Mouse (Mus musculus) erythroid progenitor cell, adult 5-6 weeks (primary cell): ENCODE data around the gene Gm49369. TPM values are rescaled to one million over a fixed set of nuclear protein-coding genes. Genes with fewer than 3 reads are reported as not detected.
A peak's percentile ranks its signal among the peaks of the same experiment; 100 is the strongest.
"Not testable (repeated sequence)": the region's sequence is repeated elsewhere in the genome, so short reads cannot be mapped to it uniquely, and the experiment has no call there.

Experiments used
- ATAC-seq: replicated peaks from 2 replicates; pipeline ENCODE4 v1.8.0; 2016; ENCODE audit warnings: moderate number of reproducible peaks, mild to moderate bottlenecking, moderate TSS enrichment, inconsistent platforms; ENCODE audit not compliant: poor library complexity, low FRiP score, severe bottlenecking
- total RNA-seq, 2 experiments: library from RNA; stranded (forward) in 1 of 2; stranded (reverse) in 1 of 2; fragments of 150-400 nt in 1 of 2; fragments of 186-747, 209-891 nt in 1 of 2; gene quantifications; 2 replicates each; pipeline versions ENCODE4 v1.2.3 to v1.2.4; 2015 to 2017; ENCODE audit warnings: low replicate concordance in 2 of 2

The Gm49369 gene
- total RNA-seq (2015; ENCODE audit: low replicate concordance) (not detected in 2 replicates), total RNA-seq (2017; ENCODE audit: low replicate concordance) (143 and 216 TPM in 2 replicates)

DNA sequence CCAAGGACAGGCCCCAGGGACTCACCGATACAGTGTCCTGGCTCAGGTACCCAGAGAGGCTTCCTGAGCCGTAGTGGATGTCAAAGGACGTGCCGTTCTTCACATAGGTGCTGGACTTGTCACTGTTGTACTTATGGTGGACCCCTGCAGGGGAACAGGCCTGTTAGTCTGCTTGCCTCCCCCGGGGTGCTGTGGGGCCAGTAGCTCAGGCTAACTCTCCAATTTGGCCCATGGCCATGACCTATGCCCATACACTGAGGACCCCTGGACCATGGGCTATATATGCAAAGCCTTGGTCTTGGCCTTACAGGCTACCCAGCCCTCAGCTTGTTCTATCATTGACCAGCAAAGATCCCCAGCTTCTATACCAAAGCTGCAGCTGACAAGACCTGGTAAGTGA is at the start of gene Gm49369:
Gene Gm49369, minus strand, starts transcription at position 101 of the 400 bp plus-strand sequence.
- ATAC-seq: no peak

DNA sequence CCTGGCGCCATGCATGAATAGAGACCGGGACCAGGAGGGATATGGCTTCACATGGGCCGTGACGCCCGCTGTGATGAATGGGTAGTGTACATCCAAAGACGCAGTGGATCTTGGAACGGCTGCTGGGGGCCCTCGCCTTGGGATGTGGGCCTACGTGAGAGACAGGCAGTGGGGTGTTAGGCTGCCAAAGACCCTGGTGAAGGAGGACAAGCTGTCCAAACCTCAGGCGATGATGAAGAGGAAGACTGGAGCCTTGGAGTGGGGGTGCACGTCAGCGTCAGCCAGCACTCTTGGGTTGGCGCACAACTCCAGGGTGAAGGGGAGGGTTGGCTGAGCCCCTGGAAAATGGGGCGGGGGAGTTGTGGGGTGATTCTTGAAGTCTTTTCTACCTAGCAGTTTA is 48.6 kb upstream of the Gm49369 start:
- no peak for ATAC-seq

DNA sequence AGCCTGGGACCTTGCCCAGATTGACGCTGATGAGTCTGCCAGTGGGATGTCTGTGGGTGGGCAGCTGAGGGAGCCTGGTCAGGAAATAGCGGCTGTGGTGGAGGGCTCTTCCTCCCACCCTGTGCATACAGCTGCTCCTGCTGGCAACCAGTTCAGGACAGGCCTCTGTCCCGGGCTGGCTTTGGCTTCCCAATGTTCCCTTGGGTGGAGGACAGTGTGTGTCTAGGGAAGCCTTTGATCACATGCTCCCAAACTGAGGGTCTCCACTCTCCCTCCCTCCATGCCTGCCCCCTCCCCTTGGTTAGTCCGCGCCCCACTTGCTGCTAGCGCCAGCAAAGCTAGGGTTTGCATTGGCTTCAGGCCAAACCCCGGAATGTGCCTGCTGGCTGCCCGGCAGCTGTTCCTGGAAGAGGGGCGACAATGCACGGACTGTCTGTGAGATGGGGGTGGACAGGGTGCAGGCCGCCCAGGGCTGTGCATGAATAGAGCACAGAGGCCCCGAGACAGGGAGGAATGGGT is 47.8 kb upstream of the Gm49369 start:
- no peak for ATAC-seq

DNA sequence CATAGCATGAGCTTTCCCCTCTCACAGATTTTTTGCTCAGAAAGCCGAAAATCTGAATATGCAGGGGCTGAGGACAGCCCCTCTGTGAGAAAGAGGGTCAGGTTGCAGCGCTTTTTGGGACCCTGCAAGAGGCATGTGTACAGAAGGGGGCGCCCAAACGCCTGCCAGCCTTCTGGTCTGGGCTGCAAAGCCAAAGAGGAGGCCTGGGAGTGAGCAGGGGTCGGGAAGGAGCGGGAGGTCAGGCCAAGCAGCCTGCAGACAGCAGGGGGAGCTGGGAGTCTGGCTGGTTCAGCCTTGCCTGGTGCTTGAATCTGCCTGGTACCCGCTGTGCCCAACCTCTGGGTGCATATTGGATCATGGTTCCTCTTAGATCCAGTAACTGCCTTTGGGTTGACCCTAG is 45.7 kb upstream of the Gm49369 start:
- ATAC-seq: no peak

DNA sequence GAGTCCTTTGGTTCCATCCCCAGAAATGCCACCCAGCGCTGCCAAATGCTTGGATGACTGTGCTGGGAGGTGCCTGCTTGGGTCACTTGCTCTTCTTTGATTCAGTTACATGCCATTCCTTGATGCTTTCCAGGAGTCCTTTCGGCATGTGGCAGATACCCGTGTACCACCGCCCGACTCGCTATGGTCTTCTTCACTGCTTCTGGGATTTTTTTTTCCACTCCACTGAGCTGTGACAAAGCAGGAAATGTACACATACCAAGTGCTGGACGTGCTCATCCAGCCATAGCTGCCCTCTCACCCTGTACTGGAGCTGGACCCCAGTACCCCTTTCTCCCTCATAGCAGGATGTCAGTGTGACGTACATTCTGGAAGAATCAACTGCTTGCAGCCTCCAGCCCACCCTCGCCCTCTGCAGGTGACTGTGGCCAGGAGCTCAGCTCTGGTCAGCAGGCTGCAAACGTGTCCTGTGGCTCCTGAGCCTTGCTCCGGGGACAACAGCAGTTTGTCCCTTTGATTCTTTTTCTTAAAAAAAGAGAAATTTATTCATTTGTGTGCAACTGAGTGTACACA is 43.3 kb upstream of the Gm49369 start:
- ATAC-seq: no peak

DNA sequence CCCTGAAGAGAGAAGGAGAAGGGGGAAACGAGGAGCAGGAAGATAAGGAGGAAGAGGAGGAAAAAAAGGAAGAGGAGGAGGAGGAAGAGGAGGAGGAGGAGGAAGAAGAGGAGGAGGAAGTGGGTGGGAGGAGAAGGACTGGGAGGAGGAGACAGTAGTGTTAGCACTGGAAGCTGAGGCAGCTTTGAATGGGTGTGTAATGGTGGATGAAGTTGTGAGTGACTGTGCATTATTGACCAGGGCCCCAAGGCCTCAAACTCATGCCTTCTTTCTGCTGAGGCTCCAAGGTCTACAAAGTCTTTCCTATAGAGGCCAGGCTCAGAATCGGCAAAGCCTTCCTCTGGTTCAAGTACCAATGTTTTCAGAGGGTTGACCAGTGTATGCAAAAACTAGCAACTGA is 39.4 kb upstream of the Gm49369 start:
- ATAC-seq: peak; percentile 50; the same call in 1 of the 2 replicates

DNA sequence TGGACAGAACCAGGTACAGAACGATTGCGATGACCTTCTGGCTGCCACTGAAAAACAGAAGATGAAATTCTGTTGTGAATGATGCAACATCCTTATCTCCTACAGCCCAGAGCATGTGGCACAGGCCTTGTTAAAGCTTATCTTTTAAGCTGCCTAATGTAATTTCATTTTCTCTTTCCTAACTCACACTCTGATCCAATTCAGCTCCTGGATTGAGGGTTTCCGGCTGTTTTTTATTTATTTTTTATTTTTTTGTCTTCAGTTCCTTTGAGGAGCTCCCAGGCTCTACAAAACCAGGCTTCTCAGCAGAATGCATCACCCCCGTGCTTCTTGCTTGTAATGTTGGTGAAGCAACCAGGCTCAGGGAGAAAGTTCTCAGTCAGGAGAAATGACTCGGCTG is 37.4 kb upstream of the Gm49369 start:
- peak; percentile 84 for ATAC-seq

DNA sequence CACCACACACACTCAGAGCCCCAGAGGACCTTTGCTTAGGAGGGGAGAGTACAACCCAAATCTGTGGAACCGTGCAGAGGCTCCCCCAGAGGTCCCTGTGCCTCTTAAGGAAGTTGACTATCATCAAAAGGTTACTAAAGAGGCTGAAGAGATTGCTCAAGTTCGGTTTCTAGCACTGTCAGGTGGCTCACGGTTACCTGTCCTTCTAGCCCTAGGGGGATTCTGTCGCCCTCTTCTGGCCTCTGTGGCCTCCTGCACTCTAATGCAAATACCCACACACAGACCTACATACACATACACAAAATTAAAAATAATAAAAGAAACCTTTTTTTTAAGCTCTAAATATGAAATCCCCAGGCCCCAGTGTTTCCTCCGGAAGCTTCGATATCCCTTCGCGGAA is 36.2 kb upstream of the Gm49369 start:
- ATAC-seq: no peak

DNA sequence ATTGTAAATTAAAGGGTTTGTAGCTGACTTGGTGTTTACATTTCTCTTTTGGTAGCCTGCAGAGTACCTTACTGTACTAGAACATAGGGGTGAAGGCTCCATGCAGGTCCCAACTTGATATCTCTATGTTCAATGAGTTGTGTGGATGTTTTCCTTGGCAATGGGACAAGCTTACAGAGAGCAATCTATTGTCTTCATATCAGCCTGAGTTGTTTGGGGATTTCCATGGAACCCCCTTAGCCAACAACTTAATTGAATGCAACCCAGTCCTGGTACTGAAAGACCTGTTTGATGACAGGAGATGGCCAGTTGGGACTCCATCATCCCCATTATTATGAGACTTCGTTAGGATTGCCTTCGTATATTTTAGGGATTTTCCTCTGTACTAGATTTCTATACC is 35.6 kb upstream of the Gm49369 start:
- no peak for ATAC-seq

DNA sequence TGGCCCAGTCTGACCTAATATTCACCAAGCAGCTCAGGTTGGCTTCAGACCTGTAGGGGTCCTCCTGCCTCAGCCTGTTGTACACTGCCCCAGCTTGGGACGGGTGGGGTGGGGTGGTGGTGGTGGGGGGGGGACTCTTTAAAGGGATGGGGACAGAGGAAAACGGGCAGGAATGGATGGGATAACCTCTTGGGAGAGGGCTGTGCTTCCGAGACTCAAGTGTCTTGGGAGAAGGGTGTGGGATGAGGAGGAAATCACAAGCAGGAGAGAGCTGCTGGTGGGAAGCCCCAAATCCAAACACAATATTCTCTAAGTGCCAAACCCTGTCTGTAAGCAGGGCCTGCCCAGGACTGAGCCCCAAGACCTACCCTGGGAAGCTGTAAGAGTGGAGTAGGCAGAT is 33.8 kb upstream of the Gm49369 start:
- no peak for ATAC-seq

DNA sequence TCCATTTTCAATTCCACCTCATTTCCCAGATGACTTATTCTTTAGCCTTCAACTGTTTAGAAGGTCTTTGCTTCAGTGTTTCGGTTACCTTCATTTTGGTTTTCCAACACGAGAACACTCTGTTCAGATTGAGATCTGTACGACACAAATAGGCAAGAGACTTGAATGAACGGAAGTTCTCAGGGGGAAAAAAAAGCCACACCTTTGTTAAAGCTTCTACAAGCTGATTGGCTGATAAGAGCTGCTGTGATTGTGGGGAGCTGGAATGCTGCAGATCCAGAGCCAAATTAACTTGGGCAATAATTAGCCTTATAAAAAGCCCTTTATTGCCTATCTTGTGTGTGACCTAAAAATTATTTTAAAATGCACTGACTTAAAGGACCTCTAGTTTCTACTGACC is 32.8 kb upstream of the Gm49369 start:
- ATAC-seq: no peak

DNA sequence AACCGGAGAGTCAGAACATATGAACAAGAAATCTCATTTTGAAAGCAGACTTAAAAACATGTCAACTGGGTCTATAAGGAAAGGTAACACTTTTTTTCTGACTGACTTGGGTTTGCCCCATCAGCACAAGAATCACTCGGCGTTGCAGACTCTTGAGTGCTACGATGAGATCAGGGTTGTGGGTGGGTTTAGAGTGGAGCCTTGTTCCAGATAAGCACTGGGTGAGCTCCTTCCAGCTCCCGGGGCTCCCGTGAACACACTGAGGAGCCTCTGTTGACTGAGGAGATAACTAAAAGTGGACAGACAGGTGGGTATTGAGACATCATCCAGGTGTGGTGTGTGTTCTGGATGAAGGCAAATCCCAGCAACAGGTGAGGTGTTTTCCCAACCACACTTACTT is 30.8 kb upstream of the Gm49369 start:
- 0 out of 2 replicates have a peak, but pooled peaks have one; percentile 36 for ATAC-seq

DNA sequence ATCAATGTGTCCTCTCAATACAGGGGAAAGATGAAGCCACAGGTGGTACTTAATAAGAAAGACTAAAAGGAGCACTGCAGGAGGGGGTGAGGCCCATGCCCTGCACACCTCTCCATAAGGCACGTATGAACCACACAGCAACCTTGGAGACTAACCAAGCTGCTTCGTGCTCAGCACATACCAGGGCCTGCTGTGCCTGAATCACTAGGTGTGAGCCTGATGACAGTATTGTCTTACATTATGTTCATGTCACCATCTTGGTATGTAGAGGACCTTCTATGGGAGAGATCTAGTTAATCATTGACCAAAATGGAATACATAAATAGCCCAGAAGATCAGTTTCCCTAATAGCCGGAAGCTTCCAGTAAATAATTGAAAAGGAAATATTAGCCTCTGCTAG is 27.1 kb upstream of the Gm49369 start:
- no peak for ATAC-seq

DNA sequence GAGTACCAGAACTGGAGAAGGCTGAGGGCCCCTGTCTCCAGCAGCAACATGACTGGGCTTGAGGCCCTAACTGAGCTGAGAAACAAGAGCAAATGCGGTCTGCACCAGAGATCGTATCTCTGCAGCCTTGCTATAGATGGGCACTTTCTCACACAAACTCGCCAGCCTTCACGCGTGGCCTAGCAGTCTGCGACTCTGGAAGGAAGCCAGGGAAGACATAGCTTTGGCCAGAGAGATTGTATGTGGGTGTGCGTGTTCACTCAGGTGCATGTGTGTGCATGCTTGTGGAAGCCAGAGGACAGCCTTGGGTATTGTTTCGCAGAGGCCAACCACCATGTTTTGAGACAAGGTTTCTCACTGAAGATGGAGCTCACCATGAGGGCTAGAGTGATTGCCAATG is 26.2 kb upstream of the Gm49369 start:
- no peak for ATAC-seq

DNA sequence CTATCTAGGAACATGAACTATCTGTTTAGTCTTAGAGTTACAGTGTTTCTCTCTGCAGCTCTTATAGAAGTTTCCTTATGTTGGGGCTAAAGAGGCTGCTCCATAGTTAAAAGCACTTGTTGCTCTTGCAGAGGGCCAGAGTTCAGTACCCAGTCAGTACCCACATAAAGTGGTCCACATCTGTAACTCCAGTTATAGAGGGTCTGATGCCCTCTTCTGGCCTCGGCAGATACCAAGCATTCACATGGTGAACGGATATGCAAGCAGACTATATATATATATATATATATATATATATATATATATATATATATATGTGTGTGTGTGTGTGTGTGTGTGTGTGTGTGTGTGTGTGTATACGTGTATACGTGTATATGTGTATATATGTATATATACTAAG is 25.5 kb upstream of the Gm49369 start:
- ATAC-seq: no peak

DNA sequence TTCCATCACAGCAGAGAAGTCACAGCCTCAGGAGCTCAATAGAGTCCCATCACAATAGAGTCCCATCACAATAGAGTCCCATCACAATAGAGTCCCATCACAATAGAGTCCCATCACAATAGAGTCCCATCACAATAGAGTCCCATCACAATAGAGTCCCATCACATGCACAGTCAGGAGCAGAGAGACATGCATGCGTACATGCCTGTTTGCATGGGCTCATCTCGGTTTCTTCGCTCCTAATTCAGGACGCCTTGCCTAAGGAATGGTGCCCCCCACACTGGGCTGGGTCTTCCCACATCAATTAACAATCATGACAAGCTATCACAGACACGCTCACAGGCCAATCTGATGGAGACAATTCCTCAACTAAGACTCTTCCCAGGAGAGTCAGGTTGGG is 22.7 kb upstream of the Gm49369 start:
- ATAC-seq: not testable (repeated sequence)

DNA sequence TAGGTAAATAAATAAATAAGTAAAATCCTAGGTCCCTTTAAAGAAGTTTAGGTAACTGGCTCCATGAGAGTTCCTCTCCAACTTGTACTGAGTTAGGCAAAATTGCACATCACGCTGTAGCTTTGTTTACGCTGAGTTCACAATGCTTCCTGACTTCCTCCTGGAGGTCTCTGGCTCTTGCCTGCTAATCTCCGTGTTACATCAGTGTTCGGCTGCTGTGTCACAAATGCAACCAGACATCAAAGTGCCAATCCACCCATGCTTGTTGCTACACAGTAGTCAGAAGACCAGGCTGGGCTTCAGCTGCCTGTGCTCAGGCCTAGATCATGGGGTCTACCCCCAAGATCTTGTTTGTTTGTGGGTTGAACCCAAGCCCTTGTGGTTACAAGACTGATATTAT is 21.1 kb upstream of the Gm49369 start:
- no peak for ATAC-seq

DNA sequence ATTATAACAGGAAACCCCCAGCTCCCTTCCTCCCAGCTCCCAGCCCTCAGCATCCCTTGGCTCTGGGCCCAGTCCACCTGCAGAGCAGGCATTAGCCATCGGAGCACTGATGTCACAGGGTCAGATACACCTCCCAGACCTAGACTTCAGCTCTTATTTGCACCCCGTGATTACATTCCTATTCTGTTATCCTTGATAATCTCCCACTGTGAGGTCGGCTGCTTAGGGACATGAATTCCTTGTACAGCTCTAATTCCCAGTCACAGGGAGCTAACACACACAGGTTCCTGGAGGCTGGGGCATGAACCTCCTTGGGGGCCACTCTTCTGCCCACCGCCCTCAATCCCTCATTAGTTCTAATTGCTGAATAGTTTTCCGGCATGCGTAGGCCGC is 18.3 kb upstream of the Gm49369 start:
- ATAC-seq: no peak

DNA sequence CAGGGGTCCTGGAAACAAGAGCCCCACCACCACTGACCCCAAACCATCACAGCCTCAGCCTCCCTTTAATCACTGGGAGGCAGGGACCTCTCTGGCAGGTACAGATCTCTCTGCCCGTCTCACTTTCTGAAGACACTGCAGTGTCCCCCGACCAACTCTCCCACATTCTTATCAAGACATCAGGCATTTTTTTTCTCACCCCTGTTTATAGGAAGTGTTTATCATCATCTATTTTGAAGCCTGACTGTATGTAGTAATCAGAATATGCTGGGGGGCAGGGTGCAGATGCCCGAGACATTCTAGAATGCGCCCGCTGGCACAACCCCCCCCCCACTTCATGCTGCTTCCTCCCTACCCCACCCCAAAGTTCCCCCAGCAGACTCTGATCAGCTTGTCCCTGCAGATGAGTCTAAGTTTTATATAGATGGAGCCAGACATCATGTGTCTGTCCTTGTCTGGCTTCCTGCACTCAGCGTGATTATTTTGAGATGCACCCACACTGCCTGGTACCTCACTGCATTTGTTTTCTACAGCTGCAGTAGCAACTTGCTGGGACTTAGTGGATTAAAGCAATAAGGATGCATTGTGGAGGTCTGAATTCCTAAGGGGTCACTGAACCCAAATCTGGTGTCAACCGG is 17.8 kb upstream of the Gm49369 start:
- no peak for ATAC-seq

DNA sequence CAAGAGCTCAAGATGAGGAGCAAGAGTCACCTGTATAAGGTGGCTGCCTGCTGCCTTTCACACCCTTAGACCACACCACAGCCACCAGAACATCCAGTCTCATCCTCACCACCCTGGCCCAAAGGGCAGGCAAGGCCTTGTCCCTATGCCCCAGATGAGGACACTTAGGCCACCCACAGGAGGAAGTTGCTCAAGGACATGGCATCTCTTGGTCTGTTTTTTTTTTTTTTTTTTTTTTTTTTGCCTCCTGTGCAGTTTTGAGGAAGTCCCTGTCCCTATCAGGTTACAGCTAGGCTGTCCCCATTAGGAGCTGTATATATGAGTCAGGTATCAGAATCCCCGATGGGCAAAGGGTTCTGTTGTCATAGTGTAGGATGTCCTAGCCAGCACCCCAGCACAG is 16.8 kb upstream of the Gm49369 start:
- ATAC-seq: no peak

DNA sequence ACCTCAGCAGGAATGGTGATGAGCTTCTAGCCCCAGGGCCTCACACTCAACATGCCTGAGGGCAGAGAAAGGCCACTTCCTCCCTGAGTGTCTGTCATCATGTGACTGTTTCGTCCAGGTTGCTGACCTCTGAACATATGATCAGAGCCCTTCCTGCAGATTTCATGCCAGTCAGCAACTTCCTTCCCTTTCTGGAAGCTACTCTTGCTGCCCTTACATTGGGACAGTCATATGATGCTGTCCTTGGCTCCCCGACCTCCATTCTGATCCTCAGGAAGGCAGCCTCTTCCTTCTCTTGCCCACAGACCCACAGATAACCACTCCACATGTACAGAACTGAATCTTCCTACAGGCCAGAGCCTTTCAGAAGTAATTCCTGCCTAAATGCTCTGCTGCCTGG is 15.6 kb upstream of the Gm49369 start:
- ATAC-seq: no peak

DNA sequence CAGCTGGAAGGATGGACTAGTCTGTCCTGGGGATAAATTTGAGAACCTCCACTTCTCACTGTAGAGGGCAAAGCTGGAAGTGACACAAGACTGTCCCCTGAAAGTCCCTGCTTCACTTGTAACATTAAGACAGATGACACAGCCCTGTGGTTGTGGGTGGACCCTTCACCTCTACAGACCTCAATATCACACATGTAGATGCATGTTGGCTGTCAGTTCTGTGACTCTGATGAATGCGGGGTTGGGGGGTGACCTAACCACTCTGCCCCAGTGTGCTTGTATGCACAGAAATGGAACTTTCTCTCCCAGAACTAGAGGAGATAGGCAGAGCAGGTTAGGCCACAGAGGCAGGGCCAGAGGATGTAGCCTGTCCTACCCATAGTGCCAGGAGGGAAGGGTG is 14.1 kb upstream of the Gm49369 start:
- no peak for ATAC-seq
